Mouse (Mus musculus) thymus, postnatal 10 days (tissue): ENCODE data around the gene 4931409K22Rik.

Experiments used
- DNase-seq, 2 experiments: peaks; one replicate each; pipeline ENCODE4 v3.0.0; 2021; ENCODE audit warnings: low spot score in 2 of 2

4931409K22Rik gene

GRCm38 (mm10) chr5:24556709-24557108, at the start of gene 4931409K22Rik:
TSS of gene 4931409K22Rik (minus strand) at chr5:24556809.
- no peak for DNase-seq

GRCm38 (mm10) chr5:24605980-24606665, 49.5 kb upstream of the 4931409K22Rik start:
- DNase-seq: no peak

- DNase-seq: no peak
Measured at GRCm38 (mm10) chr5:24605321-24605979, 48.8 kb upstream of the 4931409K22Rik start.

- DNase-seq: no peak
Measured at GRCm38 (mm10) chr5:24604656-24605100, 48.1 kb upstream of the 4931409K22Rik start.

GRCm38 (mm10) chr5:24604080-24604655, 47.6 kb upstream of the 4931409K22Rik start:
- no peak for DNase-seq

GRCm38 (mm10) chr5:24603431-24604010, 46.9 kb upstream of the 4931409K22Rik start:
- DNase-seq: no peak

- DNase-seq: no peak
Measured at GRCm38 (mm10) chr5:24602751-24603343, 46.2 kb upstream of the 4931409K22Rik start.

- no peak for DNase-seq
Measured at GRCm38 (mm10) chr5:24601911-24602750, 45.5 kb upstream of the 4931409K22Rik start.

- DNase-seq: no peak
Measured at GRCm38 (mm10) chr5:24601071-24601835, 44.6 kb upstream of the 4931409K22Rik start.

- DNase-seq: no peak
Measured at GRCm38 (mm10) chr5:24600236-24600635, 43.6 kb upstream of the 4931409K22Rik start.

GRCm38 (mm10) chr5:24599137-24599536, 42.5 kb upstream of the 4931409K22Rik start:
- no peak for DNase-seq

GRCm38 (mm10) chr5:24598570-24599006, 42.0 kb upstream of the 4931409K22Rik start:
- peak; percentile 51 to 80 for DNase-seq

GRCm38 (mm10) chr5:24597901-24598569, 41.4 kb upstream of the 4931409K22Rik start:
- no peak for DNase-seq

- DNase-seq: peak; percentile 45 to 73
Measured at GRCm38 (mm10) chr5:24597221-24597728, 40.7 kb upstream of the 4931409K22Rik start.

GRCm38 (mm10) chr5:24596519-24597171, 40.0 kb upstream of the 4931409K22Rik start:
- no peak for DNase-seq

GRCm38 (mm10) chr5:24595786-24596380, 39.3 kb upstream of the 4931409K22Rik start:
- DNase-seq: no peak

- DNase-seq: no peak
Measured at GRCm38 (mm10) chr5:24595261-24595660, 38.7 kb upstream of the 4931409K22Rik start.

- DNase-seq: no peak
Measured at GRCm38 (mm10) chr5:24594346-24594745, 37.7 kb upstream of the 4931409K22Rik start.

GRCm38 (mm10) chr5:24593928-24594327, 37.3 kb upstream of the 4931409K22Rik start:
- no peak for DNase-seq
